Mouse (Mus musculus): ENCODE results near the gene Ptgfrn.

DNA sequence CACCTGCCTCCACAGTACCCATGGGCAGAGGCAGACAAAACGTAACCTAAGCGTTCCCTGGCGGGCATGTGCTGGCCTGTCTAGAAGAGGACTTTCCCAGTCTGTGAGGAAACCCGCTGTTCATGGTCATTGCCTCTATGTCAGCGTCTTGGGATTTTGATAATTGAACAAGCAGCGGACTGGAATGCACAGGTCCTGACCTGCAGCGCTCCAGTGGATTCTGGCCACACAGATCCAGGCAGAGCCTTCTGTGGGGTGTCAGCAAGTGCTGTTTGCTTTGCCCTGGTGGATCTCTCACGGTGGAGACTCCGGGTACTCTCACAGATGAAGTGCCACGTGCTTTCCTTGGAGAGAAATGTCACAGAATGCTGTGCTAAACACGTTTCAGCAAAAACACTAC, 26.4 kb upstream of the Ptgfrn start:
- TF ChIP-seq ZC3H11A (IDR thresholded peaks at IDR 0.05; ENCODE audit: borderline replicate concordance, low read depth, low read length) (no peak), HCFC1 (IDR thresholded peaks at IDR 0.05; ENCODE audit: borderline replicate concordance, insufficient read depth, low read length) (no peak), CHD2 (IDR thresholded peaks at IDR 0.05; ENCODE audit: low read depth, low read length) (no peak), ZNF384 (IDR thresholded peaks at IDR 0.05; ENCODE audit: low read depth, low read length) (no peak), MAFK (IDR thresholded peaks at IDR 0.05; ENCODE audit: insufficient read depth, low read depth, low read length) (no peak)

All from ES-E14 (cell line).